Mouse (Mus musculus) lung, postnatal 25 days (tissue): ENCODE results near the gene Tlr13.
"Not testable (repeated sequence)": the region's sequence is repeated elsewhere in the genome, so short reads cannot be mapped to it uniquely, and the experiment has no call there.

ENCODE experiments used
- DNase-seq: peaks from one replicate; pipeline ENCODE4 v3.0.0; 2022; ENCODE audit warnings: low spot score

Gene Tlr13

DNA sequence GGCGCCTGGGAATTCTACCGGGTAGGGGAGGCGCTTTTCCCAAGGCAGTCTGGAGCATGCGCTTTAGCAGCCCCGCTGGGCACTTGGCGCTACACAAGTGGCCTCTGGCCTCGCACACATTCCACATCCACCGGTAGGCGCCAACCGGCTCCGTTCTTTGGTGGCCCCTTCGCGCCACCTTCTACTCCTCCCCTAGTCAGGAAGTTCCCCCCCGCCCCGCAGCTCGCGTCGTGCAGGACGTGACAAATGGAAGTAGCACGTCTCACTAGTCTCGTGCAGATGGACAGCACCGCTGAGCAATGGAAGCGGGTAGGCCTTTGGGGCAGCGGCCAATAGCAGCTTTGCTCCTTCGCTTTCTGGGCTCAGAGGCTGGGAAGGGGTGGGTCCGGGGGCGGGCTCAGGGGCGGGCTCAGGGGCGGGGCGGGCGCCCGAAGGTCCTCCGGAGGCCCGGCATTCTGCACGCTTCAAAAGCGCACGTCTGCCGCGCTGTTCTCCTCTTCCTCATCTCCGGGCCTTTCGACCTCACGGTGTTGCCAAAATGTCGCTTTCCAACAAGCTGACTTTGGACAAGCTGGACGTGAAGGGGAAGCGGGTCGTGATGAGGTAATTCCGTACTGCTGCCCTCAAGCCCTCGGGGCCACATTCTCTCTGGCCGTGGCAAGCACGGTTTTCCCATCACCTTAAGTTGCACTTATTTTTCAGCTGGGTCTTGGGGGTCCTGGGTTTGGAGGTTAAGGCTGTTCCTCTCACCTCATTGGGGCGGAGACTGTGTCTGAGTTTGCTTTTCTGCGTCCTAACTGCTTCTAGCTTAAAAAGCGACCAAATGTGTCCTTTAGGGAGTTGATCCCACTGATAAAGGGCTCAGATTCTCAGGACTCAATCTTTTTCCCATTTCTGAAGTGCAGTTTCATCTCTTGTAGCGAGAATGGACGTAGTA lies 44.0 kb downstream of the Tlr13 start, which contains the start of gene Pgk1:
Gene Pgk1, plus strand, starts transcription at position 388 of the 937 bp plus-strand sequence.
- DNase-seq: peak; percentile 94

DNA sequence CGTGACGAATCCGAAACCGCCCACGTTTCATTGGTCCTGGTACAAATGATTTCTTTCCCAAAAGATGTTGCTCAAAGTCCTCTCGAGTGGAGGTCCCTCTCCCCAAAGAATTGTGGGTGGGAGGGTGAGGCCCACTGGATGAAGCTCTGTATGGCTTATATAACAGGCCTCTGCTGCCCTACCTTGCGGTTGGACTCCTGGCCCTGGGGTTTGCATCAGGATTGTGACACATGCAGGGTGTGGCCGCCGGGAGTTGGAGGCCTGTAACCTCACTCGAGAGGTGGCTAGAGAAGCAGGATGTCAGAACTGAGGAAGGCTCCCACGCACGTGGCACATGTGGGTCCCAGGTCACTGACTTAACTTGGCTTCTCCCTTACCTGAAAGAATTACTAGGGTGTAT lies 44.7 kb downstream of the Tlr13 start:
- peak; percentile 50 for DNase-seq

DNA sequence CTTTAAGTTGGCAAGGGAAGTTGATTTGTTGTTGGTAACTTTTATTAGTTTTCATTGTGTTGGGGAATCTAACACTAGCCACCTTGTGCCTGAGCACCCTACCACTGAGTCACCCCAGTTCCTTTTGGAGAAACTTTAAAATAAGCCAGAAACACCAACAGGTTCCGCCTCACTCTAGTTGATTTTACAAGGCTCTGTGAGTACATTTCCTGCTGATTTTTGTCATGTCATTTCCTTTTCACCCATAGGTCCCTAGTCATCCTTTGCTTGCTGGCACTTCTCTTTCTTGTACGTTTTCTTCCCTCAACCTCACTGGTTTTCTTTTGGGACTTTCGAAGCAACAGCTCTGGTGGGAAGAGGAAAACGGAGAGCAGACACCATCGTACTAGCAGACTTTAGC lies 46.4 kb downstream of the Tlr13 start:
- DNase-seq: no peak

DNA sequence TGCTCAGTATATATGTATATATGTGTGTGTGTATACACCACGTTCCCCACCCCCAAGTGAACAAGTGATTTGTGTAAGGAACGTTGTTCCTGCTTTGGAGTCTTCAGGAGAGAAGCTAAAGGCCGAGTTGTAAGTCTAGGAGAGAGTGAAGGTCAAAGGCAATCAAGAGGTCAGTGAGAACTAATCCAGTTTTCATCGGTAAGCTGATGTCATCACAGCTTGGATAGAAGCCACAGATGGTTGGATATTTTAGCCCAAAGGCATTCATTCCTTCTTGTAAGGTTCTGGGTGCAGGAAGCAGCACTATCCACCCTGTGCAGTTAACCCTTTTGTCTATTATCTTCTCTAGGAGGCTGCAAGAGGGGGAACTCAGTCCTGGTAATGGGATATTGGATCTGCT lies 47.1 kb downstream of the Tlr13 start:
- no peak for DNase-seq

DNA sequence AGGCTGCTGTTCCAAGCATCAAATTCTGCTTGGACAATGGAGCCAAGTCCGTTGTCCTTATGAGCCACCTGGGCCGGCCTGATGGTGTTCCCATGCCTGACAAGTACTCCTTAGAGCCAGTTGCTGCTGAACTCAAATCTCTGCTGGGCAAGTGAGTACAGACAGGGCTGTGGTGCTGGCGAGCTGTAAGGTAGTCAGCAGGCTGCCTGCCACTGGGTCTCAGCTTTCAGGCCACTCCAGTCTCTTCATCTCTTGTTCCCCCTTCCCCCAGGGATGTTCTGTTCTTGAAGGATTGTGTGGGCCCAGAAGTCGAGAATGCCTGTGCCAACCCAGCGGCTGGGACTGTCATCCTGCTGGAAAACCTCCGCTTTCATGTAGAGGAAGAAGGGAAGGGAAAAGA lies 51.4 kb downstream of the Tlr13 start:
- DNase-seq: not testable (repeated sequence)

DNA sequence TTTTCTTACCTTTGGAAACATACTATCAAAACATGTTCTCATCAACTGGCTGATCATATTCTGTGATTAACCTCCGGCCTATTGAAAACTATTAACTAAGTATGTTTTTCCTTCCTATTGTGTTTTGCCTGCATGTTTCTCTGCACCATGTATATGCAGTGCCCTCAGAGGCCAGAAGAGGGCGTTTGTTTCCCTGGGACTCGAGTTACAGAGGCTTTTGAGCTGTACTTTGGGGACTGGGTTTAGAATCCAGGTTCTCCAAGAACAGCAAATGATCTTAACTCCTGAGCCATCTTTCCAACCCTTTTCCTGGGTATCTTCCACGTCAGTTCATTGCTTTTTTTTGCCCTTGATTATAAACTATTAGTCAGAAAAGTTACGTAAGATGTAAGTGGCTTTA lies 54.3 kb downstream of the Tlr13 start:
- no peak for DNase-seq

DNA sequence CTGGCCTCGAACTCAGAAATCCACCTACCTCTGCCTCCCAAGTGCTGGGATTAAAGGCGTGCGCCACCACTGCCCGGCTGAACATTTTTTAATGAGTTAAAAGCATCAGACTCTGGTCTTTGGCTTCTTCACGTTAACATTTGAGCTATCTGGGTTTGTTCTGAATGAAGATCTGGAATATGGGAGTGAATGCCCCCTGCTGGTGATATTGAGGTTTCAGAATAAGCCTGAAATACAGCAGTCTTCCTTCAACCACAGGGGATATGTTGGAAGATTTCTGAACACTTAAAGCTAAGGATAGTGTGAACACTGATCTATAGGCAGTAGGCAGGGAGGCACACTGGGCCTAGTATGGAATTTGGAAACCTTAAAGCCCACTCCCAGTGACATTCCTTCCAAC lies 55.9 kb downstream of the Tlr13 start:
- DNase-seq: no peak

DNA sequence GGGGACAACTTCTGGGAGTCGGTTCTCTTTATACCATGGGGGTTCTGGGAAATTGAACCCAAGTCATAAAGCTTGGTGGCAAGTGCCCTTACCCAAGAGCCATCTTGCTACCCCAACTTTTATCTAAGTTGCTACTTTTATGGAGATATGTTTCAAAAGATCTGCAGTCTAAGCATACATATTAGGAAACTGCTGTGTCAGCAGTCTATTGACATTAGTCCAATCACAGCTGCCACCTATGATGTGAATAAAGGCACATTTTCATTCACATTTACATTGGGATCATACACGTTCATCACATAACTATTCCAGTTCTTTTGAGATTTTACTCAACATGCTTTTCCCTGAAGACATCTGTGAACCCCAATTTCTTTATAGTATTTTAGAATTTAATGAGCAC lies 66.1 kb downstream of the Tlr13 start:
- DNase-seq: no peak
